Mouse (Mus musculus): Measurements from ENCODE around the gene Fitm2. TPM values are rescaled to one million over a fixed set of nuclear protein-coding genes. Genes with fewer than 3 reads are reported as not detected.

The Fitm2 gene
- polyA plus RNA-seq, 1 experiment = 3.6 TPM

DNA sequence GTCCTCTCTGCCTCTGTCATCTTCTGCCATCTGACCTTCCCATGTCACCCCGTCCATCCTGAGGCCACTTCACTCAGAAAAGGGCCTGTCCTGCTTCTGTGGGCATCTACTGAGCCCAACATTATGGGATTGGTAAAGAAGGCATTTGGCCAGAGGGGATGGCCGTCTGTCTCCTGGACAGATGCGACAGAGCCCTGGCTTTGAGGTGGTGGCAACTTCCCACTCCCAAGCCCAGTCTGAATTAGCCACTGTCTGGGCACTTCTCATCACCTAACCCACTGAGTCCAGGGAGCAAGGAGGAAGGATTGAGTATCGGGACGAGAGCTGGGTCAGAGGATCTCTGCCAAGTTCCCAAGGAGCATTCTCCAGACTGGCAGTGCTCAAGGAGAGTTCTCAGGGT is 19.6 kb upstream of the Fitm2 start, which contains the start of gene R3hdml:
R3hdml (plus strand) TSS at position 301 of the 400 bp plus-strand sequence.
- Histone ChIP-seq H3K36me3 (ENCODE audit: control insufficient read depth, insufficient read depth, low read length) (no peaks in the 10 kb centered on the region), H3K27me3 (ENCODE audit: control insufficient read depth, insufficient read depth, low read length) (no peaks in the 10 kb centered on the region), H3K27ac (ENCODE audit: control insufficient read depth, insufficient read depth, low read depth, low read length) (no peak within 1 kb of the TSS), H3K4me3 (ENCODE audit: control insufficient read depth, low read depth, low read length) (no peak within 1 kb of the TSS), H3K4me1 (ENCODE audit: control insufficient read depth, insufficient read depth, low read length) (no peaks in the 10 kb centered on the region)
- TF ChIP-seq POLR2A (IDR thresholded peaks at IDR 0.05; ENCODE audit: control insufficient read depth, low read depth, low read length) = no peak
- TF ChIP-seq CTCF (IDR thresholded peaks at IDR 0.05; ENCODE audit: control insufficient read depth, insufficient read depth, insufficient replicate concordance, low read depth, low read length) = no peak

DNA sequence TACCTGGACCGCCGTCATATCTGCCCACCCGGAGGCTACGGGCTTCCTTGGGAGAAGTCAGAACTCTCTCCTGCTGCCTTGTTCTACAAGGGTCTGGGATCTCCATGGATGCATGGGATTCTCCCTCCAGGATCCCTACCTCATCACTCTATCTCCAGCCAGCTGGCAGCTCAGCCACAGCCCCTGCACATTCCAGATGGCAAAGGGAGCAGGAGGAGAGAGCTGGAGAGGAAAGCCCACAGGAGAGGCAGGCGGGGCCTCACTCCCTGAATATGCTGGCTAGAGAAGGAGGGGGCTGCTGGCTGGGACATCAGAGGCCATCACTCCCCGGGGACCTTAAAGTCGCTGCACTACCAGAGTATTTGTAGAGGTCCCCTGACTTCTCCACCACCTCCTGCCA is 18.9 kb upstream of the Fitm2 start:
- no peaks in the 10 kb centered on the region for H3K4me1 ChIP-seq (ENCODE audit: control insufficient read depth, insufficient read depth, low read length)
- no peak overlapping the region for H3K4me3 ChIP-seq (ENCODE audit: control insufficient read depth, low read depth, low read length)
- H3K27ac ChIP-seq (ENCODE audit: control insufficient read depth, insufficient read depth, low read depth, low read length) = no peak overlapping the region
- TF ChIP-seq CTCF (IDR thresholded peaks at IDR 0.05; ENCODE audit: control insufficient read depth, insufficient read depth, insufficient replicate concordance, low read depth, low read length) = no peak
- H3K27me3 ChIP-seq (ENCODE audit: control insufficient read depth, insufficient read depth, low read length) = no peaks in the 10 kb centered on the region
- H3K36me3 ChIP-seq (ENCODE audit: control insufficient read depth, insufficient read depth, low read length) = no peaks in the 10 kb centered on the region

DNA sequence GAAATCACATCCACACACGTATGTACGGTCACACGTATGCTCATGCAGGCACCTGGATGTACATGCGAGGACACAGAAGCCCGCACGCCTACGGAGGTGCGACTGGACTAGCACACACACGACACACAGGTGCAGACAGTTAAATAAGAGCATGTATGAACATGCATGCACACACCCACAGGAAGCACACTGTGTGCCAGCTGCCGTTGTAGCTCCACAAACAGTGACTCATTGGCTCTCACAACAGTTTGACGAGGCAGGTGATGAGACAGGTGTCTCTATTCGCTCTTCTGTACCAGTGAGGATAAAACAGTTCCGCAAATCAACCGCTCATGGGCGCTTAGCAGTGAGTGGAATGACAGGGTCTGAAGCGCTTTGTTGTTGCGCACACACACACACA is 18.2 kb upstream of the Fitm2 start:
- Histone ChIP-seq H3K4me3 (ENCODE audit: control insufficient read depth, low read depth, low read length) (no peak overlapping the region), H3K36me3 (ENCODE audit: control insufficient read depth, insufficient read depth, low read length) (no peaks in the 10 kb centered on the region), H3K27me3 (ENCODE audit: control insufficient read depth, insufficient read depth, low read length) (no peaks in the 10 kb centered on the region), H3K4me1 (ENCODE audit: control insufficient read depth, insufficient read depth, low read length) (no peaks in the 10 kb centered on the region), H3K27ac (ENCODE audit: control insufficient read depth, insufficient read depth, low read depth, low read length) (no peak overlapping the region)
- no peak for TF ChIP-seq CTCF (IDR thresholded peaks at IDR 0.05; ENCODE audit: control insufficient read depth, insufficient read depth, insufficient replicate concordance, low read depth, low read length)
- no peak for TF ChIP-seq POLR2A (IDR thresholded peaks at IDR 0.05; ENCODE audit: control insufficient read depth, low read depth, low read length)

DNA sequence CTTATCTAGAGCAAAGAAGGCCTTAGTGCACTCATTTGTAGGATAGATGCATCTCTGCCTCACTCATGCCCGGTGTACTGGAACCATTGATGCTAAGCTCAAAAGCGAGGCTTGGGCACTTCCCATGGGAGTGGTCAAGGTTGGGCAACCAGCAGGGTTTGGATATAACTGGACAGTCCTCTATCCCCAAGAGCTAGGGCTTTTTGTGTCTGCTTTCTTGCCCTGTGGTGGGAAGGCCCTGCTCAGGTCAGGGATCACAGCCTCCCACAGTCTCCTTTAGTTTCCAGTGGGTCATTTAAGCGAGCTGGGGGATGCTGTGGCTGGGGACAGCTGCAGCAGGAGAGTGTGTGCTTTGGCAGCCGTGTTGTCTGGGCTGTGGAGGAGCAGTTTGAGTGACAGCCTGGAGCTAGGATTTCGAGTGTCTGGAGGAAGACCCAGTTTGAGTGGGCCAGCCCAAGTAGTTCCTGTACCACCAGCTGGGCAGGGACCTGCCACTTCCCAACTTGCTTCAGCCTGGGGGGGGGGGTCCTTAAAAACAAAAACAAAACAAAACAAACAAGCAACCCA is 17.4 kb upstream of the Fitm2 start:
- no peak overlapping the region for H3K4me3 ChIP-seq (ENCODE audit: control insufficient read depth, low read depth, low read length)
- H3K4me1 ChIP-seq (ENCODE audit: control insufficient read depth, insufficient read depth, low read length) = no peaks in the 10 kb centered on the region
- H3K27me3 ChIP-seq (ENCODE audit: control insufficient read depth, insufficient read depth, low read length) = no peaks in the 10 kb centered on the region
- H3K27ac ChIP-seq (ENCODE audit: control insufficient read depth, insufficient read depth, low read depth, low read length) = no peak overlapping the region
- no peak for TF ChIP-seq CTCF (IDR thresholded peaks at IDR 0.05; ENCODE audit: control insufficient read depth, insufficient read depth, insufficient replicate concordance, low read depth, low read length)
- TF ChIP-seq POLR2A (IDR thresholded peaks at IDR 0.05; ENCODE audit: control insufficient read depth, low read depth, low read length) = no peak
- no peaks in the 10 kb centered on the region for H3K36me3 ChIP-seq (ENCODE audit: control insufficient read depth, insufficient read depth, low read length)

DNA sequence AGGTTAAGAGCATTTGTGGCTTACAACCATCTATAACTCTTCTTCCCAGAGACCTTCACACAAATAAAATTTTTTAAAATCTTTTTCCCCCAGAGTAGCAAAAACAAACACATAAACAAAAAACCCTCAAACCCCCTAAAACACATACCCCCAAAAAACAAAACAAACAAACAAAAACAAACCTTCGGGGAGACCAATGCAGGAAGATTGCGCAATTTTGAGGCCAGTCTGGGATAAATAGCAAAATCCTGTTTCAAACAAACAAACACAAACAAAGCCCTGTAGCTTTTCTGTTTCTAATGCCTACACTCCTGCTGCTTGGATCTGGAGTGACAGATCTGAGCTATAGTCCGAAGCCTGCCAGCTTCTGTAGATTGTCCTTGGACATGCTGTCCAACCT is 14.9 kb upstream of the Fitm2 start:
- Histone ChIP-seq H3K27me3 (ENCODE audit: control insufficient read depth, insufficient read depth, low read length) (no peaks in the 10 kb centered on the region), H3K27ac (ENCODE audit: control insufficient read depth, insufficient read depth, low read depth, low read length) (no peak overlapping the region), H3K36me3 (ENCODE audit: control insufficient read depth, insufficient read depth, low read length) (no peaks in the 10 kb centered on the region), H3K4me3 (ENCODE audit: control insufficient read depth, low read depth, low read length) (no peak overlapping the region), H3K4me1 (ENCODE audit: control insufficient read depth, insufficient read depth, low read length) (no peaks in the 10 kb centered on the region)
- no peak for TF ChIP-seq POLR2A (IDR thresholded peaks at IDR 0.05; ENCODE audit: control insufficient read depth, low read depth, low read length)
- TF ChIP-seq CTCF (IDR thresholded peaks at IDR 0.05; ENCODE audit: control insufficient read depth, insufficient read depth, insufficient replicate concordance, low read depth, low read length) = no peak

DNA sequence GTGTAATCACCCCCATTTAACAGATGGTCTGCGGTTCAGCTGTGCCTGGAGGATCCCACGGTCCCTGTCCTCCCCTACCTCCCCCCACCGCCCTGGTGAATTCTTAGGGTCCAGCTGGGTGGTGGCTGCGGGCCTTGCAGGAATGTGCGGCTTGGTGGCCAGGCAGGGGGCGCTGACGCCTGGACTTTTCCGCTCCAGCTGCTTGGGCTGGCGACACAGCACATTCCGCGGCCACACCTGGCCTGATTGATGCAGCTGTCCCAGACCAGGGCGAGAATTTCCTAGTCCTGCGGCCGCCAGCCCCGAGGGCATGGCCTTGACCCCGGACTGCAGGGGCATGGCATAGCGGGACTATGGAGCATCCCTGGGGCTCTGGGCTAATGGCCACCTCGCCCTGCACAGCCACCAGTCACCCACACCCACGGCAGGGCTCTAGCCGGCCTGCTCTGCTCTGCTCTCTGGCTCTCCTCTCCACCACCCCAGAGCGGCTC is 9.2 kb upstream of the Fitm2 start:
- Histone ChIP-seq H3K27ac (ENCODE audit: control insufficient read depth, insufficient read depth, low read depth, low read length) (no peak overlapping the region), H3K36me3 (ENCODE audit: control insufficient read depth, insufficient read depth, low read length) (no peaks in the 10 kb centered on the region)

DNA sequence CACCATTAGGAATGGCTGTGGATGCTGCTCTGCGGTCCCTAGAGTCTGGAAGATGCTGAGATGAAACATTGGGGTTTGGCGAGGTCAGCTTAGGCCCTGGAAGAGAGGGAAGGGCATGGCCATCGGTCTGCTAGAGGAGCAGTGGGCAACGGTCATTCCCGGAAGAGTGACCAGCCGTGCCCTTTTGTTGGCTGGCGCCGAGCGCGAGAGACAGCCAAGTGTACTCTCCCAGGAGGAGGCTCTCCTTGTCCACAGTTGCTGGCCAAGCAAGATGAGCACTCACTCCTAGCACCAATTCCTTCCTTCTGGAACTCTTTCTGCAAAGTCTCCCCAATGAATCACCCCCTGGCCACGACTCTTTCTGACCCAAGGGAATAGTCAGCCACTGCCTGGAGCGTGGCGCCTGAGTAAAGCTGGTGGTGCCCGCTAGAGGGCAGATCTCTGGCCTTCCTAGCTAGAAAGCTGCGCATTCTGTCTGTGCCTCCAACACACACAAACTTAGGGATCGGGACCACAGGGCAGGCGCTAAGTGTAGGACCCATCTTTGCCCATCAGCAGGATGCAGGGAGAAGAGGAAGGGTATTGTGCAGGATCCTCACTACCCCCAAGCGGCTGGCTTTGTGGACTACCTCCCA is 7.9 kb upstream of the Fitm2 start:
- Histone ChIP-seq H3K4me3 (ENCODE audit: control insufficient read depth, low read depth, low read length) (no peak overlapping the region), H3K4me1 (ENCODE audit: control insufficient read depth, insufficient read depth, low read length) (peaks cover 14% of the 10 kb centered on the region), H3K27ac (ENCODE audit: control insufficient read depth, insufficient read depth, low read depth, low read length) (no peak overlapping the region), H3K36me3 (ENCODE audit: control insufficient read depth, insufficient read depth, low read length) (no peaks in the 10 kb centered on the region), H3K27me3 (ENCODE audit: control insufficient read depth, insufficient read depth, low read length) (no peaks in the 10 kb centered on the region)
- TF ChIP-seq CTCF (IDR thresholded peaks at IDR 0.05; ENCODE audit: control insufficient read depth, insufficient read depth, insufficient replicate concordance, low read depth, low read length) (peak; percentile 44; the same call in 1 of the 2 replicates), POLR2A (IDR thresholded peaks at IDR 0.05; ENCODE audit: control insufficient read depth, low read depth, low read length) (no peak)

More for the DNA sequence above, 9.2 kb upstream of the Fitm2 start:
- TF ChIP-seq CTCF (IDR thresholded peaks at IDR 0.05; ENCODE audit: control insufficient read depth, insufficient read depth, insufficient replicate concordance, low read depth, low read length) = no peak
- no peak for TF ChIP-seq POLR2A (IDR thresholded peaks at IDR 0.05; ENCODE audit: control insufficient read depth, low read depth, low read length)
- Histone ChIP-seq H3K4me3 (ENCODE audit: control insufficient read depth, low read depth, low read length) (peak overlapping the region; percentile 37), H3K4me1 (ENCODE audit: control insufficient read depth, insufficient read depth, low read length) (peaks cover 14% of the 10 kb centered on the region), H3K27me3 (ENCODE audit: control insufficient read depth, insufficient read depth, low read length) (no peaks in the 10 kb centered on the region)
